Mouse (Mus musculus) neural tube, embryonic 11.5 days (tissue): ENCODE data around the gene Hexim1. TPM values are rescaled to one million over a fixed set of nuclear protein-coding genes. Genes with fewer than 3 reads are reported as not detected.

ENCODE experiments used
- ATAC-seq: fragments of 200-750 bp; cut with Nextera tagmentation; 2 replicates; pipeline ENCODE4 v1.8.0; 2017; ENCODE audit warnings: moderate number of reproducible peaks, mild to moderate bottlenecking, moderate TSS enrichment, moderate library complexity; ENCODE audit not compliant: insufficient read depth, low FRiP score, low TSS enrichment
- DNase-seq: peaks from one replicate; pipeline ENCODE4 v3.0.0-alpha.2; 2015; ENCODE audit warnings: low spot score
- H3K27ac ChIP-seq: fragments of 300-500 bp; sonication (generic); 2 replicates; pipeline ENCODE4 v1.5.1; 2014; ENCODE audit warnings: low read depth, mild to moderate bottlenecking, low read length
- H3K27me3 ChIP-seq: fragments of 300-500 bp; sonication (generic); 2 replicates; pipeline ENCODE4 v1.6.1; 2014; ENCODE audit warnings: mild to moderate bottlenecking, low read length, mixed read lengths; ENCODE audit not compliant: control insufficient read depth, insufficient read depth
- H3K36me3 ChIP-seq: fragments of 300-500 bp; sonication (generic); 2 replicates; pipeline ENCODE4 v1.6.1; 2014; ENCODE audit warnings: mild to moderate bottlenecking, low read length, moderate library complexity, mixed read lengths; ENCODE audit not compliant: control insufficient read depth, insufficient read depth
- H3K4me1 ChIP-seq: fragments of 300-500 bp; sonication (generic); 2 replicates; pipeline ENCODE4 v1.6.1; 2014; ENCODE audit warnings: low read length, mixed read lengths; ENCODE audit not compliant: control insufficient read depth, insufficient read depth
- H3K4me2 ChIP-seq: fragments of 300-500 bp; sonication (generic); 2 replicates; pipeline ENCODE4 v1.6.1; 2014; ENCODE audit warnings: low read depth, mild to moderate bottlenecking, moderate library complexity
- H3K4me3 ChIP-seq: fragments of 300-500 bp; sonication (generic); 2 replicates; pipeline ENCODE4 v1.5.1; 2014; ENCODE audit warnings: low read depth, low read length
- H3K9ac ChIP-seq: fragments of 300-500 bp; sonication (generic); 2 replicates; pipeline ENCODE4 v1.6.1; 2014; ENCODE audit warnings: mild to moderate bottlenecking, low read length
- H3K9me3 ChIP-seq: fragments of 300-500 bp; sonication (generic); 2 replicates; pipeline ENCODE4 v1.6.1; 2016; ENCODE audit warnings: low read length; ENCODE audit not compliant: control insufficient read depth
- WGBS: fragments of 180-500 bp; shearing (Covaris S2); extraction: QIAGEN DNeasy Blood & Tissue Kit; methylation state at CpG from one replicate; pipeline ENCODE4 v1.1.7; 2014; 5-methylcytosine and 5-hydroxymethylcytosine counted together
- polyA plus RNA-seq: library from polyadenylated mRNA; unstranded; fragments of >200 nt; fragmentation: Nextera tagmentation; extraction: Ambion mirVana; gene quantifications from 2 replicates; pipeline ENCODE4 v1.2.1, GENCODE M21; 2014

The Hexim1 gene
- polyA plus RNA-seq, 1 experiment from 2014 or later = 3.6 TPM

DNA sequence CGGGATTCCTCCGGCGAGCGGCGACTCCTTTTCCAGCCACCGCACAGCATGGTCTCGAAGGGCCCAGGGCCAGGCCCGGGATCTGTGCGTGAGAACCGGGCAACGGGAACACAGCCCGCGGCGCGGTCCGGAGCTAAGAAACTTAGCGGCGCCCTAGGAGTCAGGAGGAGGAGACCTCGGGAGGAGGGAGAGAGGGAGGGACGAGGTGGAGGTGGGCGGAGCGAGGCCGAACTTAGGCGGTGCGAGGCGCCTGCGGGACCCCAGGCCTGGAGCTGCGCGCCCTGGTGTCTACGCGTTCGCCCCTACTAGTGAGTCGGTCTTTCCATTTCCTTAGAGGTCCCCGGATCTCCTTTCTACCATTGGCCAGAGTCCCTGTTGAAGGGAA is 14.6 kb upstream of the Hexim1 start, which contains the start of the genes Plcd3 and Acbd4:
TSS of gene Plcd3 (minus strand) at position 178 of the 385 bp plus-strand sequence.
TSS of gene Acbd4 (plus strand) at position 202 of the 385 bp plus-strand sequence.
- H3K27me3 ChIP-seq = peaks cover 37% of the 10 kb centered on the region
- peaks cover 8% of the 10 kb centered on the region; the same call in 1 of the 2 replicates for H3K4me1 ChIP-seq
- no peaks in the 10 kb centered on the region for H3K9me3 ChIP-seq
- WGBS = under 1% methylated on average over 34 of the region's 34 CpGs
- peak within 1 kb of the TSS; percentile 45 for H3K9ac ChIP-seq
- ATAC-seq (peak; percentile 40; the same call in 1 of the 2 replicates), DNase-seq (peak; percentile 73)
- no peaks in the 10 kb centered on the region for H3K36me3 ChIP-seq
- peak within 1 kb of the TSS; percentile 43 for H3K4me3 ChIP-seq
- H3K4me2 ChIP-seq = peak within 1 kb of the TSS; percentile 74
- H3K27ac ChIP-seq = no peak within 1 kb of the TSS

DNA sequence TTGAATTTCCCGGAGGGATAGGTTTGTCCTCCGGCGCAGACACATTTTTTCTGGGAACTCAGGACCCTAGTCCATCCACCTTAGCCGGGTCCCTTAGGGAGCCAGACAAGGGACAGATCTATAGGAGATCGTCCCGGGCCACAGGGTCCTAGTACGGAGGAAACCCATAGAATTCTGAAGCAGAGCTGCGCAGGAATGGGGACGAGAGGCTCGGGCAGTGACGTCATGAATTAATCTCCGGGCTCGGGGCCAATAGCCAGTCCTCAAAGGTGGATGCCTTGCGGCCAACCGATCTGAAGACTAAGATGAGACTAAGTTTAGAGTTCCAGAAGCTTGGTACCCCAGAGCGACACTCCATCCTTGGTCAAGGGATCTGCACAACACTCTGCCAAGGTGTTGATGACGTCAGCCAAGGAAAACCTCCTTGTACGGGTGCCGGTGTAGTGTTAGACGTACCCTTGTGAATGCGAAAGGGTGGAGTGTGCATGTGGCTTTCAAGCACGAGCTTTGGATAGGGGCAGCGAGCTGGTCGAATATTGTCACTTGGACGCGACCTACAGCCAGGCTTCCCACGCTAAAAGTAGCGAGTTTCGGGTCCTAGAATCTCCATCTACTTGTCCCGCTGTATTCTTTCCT is 14.0 kb upstream of the Hexim1 start:
- Histone ChIP-seq H3K27me3 (peaks cover 37% of the 10 kb centered on the region), H3K4me1 (peaks cover 8% of the 10 kb centered on the region; the same call in 1 of the 2 replicates), H3K27ac (no peak overlapping the region), H3K4me2 (peak overlapping the region; percentile 74), H3K36me3 (no peaks in the 10 kb centered on the region), H3K4me3 (peak overlapping the region; percentile 43), H3K9me3 (no peaks in the 10 kb centered on the region), H3K9ac (0 out of 2 replicates have a peak overlapping the region, but pooled peaks have one; percentile 10)
- ATAC-seq (peak; percentile 42), DNase-seq (peak; percentile 63)
- whole genome bisulfite sequencing = 4% methylated on average over 30 of the region's 30 CpGs

DNA sequence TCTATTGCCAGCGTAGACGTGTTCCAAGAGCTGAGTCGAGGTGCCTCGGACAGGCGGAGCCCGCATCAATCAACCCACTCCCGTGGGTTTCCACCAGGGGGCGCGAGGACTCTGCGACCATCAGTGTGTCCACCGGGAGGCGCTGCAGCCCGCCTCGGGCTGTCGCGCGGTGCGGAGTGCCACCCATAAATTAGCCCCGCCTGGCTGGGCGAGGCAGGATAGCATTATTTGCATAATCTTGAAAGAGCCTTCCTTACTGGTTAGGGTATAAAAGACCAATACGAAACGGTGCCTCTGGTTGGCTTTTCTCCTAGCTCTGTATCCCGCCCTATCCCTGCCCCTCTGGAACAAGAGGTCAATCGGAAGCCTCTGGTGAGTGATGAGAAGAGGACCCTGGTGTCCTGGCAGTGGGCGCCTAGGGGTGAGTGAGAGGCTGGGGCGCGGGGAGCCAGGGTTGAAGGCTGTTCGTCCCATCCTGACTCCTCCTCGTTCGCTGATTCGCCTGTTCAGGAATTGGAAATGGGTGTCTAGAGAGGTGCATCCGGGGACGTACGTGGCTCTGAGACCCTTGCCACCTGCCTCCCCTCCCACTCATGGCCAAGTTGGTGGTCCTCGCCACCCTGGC is 13.2 kb upstream of the Hexim1 start:
- H3K27me3 ChIP-seq = peaks cover 35% of the 10 kb centered on the region

DNA sequence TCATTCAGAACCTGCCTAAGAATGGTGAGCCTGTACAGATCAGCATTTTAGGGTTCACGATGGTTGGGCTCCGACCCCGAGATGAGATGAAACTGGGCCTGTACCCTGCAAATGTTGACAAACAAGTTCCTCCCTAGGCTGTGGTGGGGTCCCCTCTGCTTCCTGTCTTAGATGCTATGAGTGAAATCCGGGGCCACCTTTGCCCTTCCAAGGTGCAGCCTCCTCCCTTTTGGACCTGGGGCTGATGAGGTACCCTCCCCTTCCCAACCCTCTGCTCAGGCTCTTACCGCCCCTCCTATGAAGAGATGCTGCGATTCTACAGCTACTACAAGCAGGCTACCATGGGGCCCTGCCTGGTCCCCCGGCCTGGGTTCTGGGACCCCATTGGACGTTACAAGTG is 12.4 kb upstream of the Hexim1 start:
- Histone ChIP-seq H3K27me3 (peaks cover 34% of the 10 kb centered on the region), H3K9me3 (no peaks in the 10 kb centered on the region), H3K9ac (no peak overlapping the region), H3K36me3 (no peaks in the 10 kb centered on the region), H3K4me1 (peaks cover 8% of the 10 kb centered on the region; the same call in 1 of the 2 replicates), H3K4me2 (peak overlapping the region; percentile 74), H3K27ac (no peak overlapping the region), H3K4me3 (no peak overlapping the region)
- WGBS = 59% methylated on average over 8 of the region's 8 CpGs
- ATAC-seq = no peak
- DNase-seq = no peak

More for the DNA sequence above, 13.2 kb upstream of the Hexim1 start:
- WGBS = 2% methylated on average over 35 of the region's 35 CpGs
- no peak overlapping the region for H3K27ac ChIP-seq
- no peaks in the 10 kb centered on the region for H3K36me3 ChIP-seq
- ATAC-seq (peak; percentile 81), DNase-seq (peak; percentile 96)
- peak overlapping the region; percentile 21 for H3K4me3 ChIP-seq
- H3K4me2 ChIP-seq = peak overlapping the region; percentile 74
- 0 out of 2 replicates have a peak overlapping the region, but pooled peaks have one; percentile 14 for H3K9ac ChIP-seq
- no peaks in the 10 kb centered on the region for H3K9me3 ChIP-seq
- H3K4me1 ChIP-seq = peaks cover 8% of the 10 kb centered on the region; the same call in 1 of the 2 replicates

DNA sequence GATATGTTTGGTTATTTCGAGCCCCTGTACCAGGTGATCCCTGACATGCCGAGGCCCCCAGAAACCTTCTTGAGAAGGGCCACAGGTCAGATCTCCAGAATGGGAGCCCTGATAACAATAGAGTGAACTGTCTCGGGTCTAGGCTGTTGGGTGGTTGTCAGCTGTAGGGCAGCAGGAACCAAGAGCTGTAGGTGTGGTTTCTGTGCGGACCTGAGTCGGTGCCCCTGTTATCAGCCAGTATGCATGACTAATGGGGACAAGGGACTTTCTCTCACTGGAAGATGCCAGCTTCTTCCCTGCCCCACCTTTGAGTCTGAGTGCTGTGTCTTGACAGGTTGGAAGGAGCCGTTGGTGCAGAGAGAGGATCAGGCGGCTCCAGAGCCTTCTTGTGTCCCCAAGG is 11.6 kb upstream of the Hexim1 start:
- Histone ChIP-seq H3K4me3 (no peak overlapping the region), H3K27ac (no peak overlapping the region), H3K4me1 (peaks cover 8% of the 10 kb centered on the region; the same call in 1 of the 2 replicates), H3K27me3 (peaks cover 28% of the 10 kb centered on the region), H3K4me2 (no peak overlapping the region), H3K9ac (no peak overlapping the region), H3K9me3 (no peaks in the 10 kb centered on the region), H3K36me3 (no peaks in the 10 kb centered on the region)
- WGBS = 82% methylated on average over 7 of the region's 7 CpGs
- DNase-seq = no peak
- ATAC-seq = no peak

DNA sequence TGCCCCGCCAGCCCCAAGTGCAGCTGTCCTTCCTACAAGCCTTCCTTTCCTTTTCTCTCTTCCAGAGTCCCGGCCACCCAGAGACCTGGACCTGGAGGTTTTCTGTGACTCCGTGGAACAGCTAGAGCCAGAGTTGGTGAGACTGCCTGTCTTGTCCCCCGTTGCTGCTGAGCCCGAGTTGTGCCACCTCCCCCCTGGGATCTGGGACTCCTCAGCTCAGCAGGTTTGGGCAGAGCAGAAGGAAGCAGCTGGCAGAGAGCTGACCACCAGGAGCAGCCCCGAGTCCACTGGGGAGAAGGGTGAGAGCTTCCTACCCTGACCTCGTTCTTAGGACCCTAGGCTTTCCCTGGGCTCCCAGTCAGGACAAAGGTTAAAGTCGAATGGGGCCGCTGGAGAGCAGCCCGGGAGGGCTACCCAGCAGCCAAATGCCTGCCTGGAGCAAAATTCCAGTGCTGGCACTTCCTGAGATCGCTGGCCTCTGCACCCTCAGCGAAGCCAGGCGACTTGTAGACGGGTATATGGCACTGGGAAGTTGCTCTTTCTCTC is 10.8 kb upstream of the Hexim1 start:
- Histone ChIP-seq H3K9ac (no peak overlapping the region), H3K27me3 (peaks cover 20% of the 10 kb centered on the region), H3K4me3 (no peak overlapping the region), H3K36me3 (no peaks in the 10 kb centered on the region), H3K4me2 (no peak overlapping the region), H3K9me3 (no peaks in the 10 kb centered on the region), H3K27ac (no peak overlapping the region), H3K4me1 (peaks cover 8% of the 10 kb centered on the region; the same call in 1 of the 2 replicates)
- 61% methylated on average over 14 of the region's 14 CpGs for WGBS
- DNase-seq = no peak
- no peak for ATAC-seq

DNA sequence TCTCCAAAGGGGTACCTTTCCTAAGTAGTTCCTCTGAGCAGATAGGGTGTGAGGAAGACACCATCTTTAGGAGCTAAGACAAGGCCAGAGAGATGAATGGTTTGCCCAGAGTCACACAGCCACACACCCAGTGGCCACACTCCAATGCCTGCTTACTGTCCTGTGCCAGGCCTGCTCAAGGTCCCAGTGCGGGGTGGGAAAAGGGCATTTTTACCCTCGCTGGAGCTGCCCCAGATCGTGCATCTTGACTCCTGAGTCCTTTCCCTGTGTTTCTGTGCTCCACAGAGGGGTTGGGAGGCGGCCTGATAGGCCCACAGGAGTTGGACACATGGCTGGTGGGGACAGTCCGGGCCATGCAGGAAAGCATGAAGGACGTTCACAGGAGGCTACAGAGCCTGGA is 10.2 kb upstream of the Hexim1 start:
- H3K9me3 ChIP-seq = no peaks in the 10 kb centered on the region
- no peaks in the 10 kb centered on the region for H3K36me3 ChIP-seq
- H3K4me1 ChIP-seq = peaks cover 8% of the 10 kb centered on the region; the same call in 1 of the 2 replicates
- WGBS = 84% methylated on average over 6 of the region's 6 CpGs
- ATAC-seq = no peak
- no peak overlapping the region for H3K27ac ChIP-seq
- H3K4me2 ChIP-seq = no peak overlapping the region
- no peak overlapping the region for H3K9ac ChIP-seq
- peaks cover 16% of the 10 kb centered on the region for H3K27me3 ChIP-seq
- no peak for DNase-seq
- no peak overlapping the region for H3K4me3 ChIP-seq

DNA sequence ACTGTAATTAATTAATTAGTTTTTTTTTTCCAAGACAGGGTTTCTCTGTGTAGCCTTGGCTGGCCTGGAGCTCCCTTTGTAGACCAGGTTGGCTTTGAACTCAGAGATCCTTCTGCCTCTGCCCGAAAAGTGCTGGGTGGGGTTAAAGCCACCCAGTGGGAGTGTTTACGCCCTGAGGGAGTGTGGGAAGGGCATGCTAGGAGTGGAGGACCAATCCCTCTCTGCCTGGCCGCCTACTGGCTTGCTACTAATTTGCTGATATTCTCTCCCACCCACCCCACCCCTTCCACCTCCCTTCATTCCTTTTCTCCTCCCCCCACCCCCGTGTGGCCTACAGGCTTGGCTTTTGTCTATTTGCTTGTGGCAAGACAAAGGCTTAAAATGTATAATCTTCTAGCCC is 9.6 kb upstream of the Hexim1 start:
- Histone ChIP-seq H3K4me3 (no peak overlapping the region), H3K36me3 (no peaks in the 10 kb centered on the region), H3K4me1 (peaks cover 8% of the 10 kb centered on the region; the same call in 1 of the 2 replicates), H3K4me2 (no peak overlapping the region), H3K27me3 (peaks cover 16% of the 10 kb centered on the region), H3K9ac (no peak overlapping the region), H3K27ac (no peak overlapping the region), H3K9me3 (no peaks in the 10 kb centered on the region)
- WGBS = 71% methylated on average over 4 of the region's 4 CpGs
- ATAC-seq (no peak), DNase-seq (no peak)
